In the genomic region with DNA sequence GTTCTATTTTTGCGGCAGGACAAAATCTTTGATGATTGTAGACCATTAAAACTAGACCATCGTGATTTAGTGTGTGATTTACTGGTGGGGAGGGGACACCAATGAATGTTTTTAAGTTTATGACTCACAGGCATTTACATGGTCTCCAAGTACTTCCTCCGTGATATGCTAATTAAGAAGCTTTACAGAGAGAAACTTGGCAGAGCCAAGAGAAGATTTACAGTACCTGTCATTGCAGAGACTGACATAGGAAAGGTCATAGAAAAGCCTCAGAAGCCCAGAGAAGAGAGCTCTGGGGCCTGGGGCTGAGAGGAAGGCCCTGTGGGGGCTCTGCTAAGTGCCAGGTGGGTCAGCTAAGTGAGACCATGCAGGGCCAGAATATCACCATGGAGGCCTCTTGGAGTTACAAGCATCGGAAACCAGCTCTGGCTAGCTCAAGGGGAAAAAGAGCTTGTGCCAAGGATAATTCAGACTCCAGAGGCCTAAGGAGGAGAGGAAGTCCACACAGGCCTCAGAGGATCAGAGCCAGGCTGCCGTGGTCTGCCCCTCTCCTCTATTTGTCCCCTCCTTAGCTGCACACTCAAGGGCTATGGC, we compare ENCODE assay signal across 11 mouse cellular contexts. TPM values are rescaled to one million over a fixed set of nuclear protein-coding genes. Genes with fewer than 3 reads are reported as not detected.
A peak's percentile ranks its signal among the peaks of the same experiment; 100 is the strongest.
DNase-seq lines count a peak whose midpoint lies in the region; ATAC-seq and TF ChIP-seq lines count a peak whose summit lies in the region.
"Had no signal": no experiment of that assay in that cellular context is flagged by ENCODE, and none has a peak within 500 bp of the region (broad histone marks: within the 10 kb centered on the region; RNA-seq: fewer than 3 reads in every experiment).

No protein-coding gene starts in this region.

- H3K4me1 ChIP-seq in heart, postnatal 0 days (ENCODE audit: control insufficient read depth, insufficient read depth) = peaks cover 26% of the 10 kb centered on the region
- peaks cover 15% of the 10 kb centered on the region for H3K4me1 ChIP-seq in heart, embryonic 11.5 days (ENCODE audit: control insufficient read depth, insufficient read depth, low read length)
- no peaks in the 10 kb centered on the region for H3K4me1 ChIP-seq in cerebellum, adult 2 months (ENCODE audit: control insufficient read depth, insufficient read depth, low read length)

- no peaks in the 10 kb centered on the region for H3K36me3 ChIP-seq in heart, postnatal 0 days (replicated peaks; ENCODE audit: control insufficient read depth, insufficient read depth, low read length)
- no peaks in the 10 kb centered on the region for H3K36me3 ChIP-seq in heart, embryonic 11.5 days (ENCODE audit: control insufficient read depth, insufficient read depth, low read length)
- H3K36me3 ChIP-seq: forebrain, embryonic 10.5 days had no signal

- no peak overlapping the region for H3K9ac ChIP-seq in heart, postnatal 0 days (replicated peaks; ENCODE audit: low read depth, low read length)
- no peak overlapping the region for H3K9ac ChIP-seq in heart, embryonic 11.5 days (ENCODE audit: low read depth, low read length)

- ATAC-seq in heart, postnatal 0 days (ENCODE audit: insufficient read depth, low read depth) = 0 out of 2 replicates have a peak, but pooled peaks have one; percentile 27
- ATAC-seq in heart, embryonic 11.5 days (replicated peaks; ENCODE audit: insufficient number of reproducible peaks, low FRiP score, low TSS enrichment) = no peak
- peak; percentile 27; the same call in 1 of the 2 replicates for ATAC-seq in common myeloid progenitor, adult 5-6 weeks (replicated peaks; ENCODE audit: low read depth, poor library complexity, severe bottlenecking)
- ATAC-seq: activated CD4-positive, CD25-positive, alpha-beta regulatory T cell, adult 4 months had no signal

- WGBS in heart, postnatal 0 days = 35% methylated on average over 4 of the region's 5 CpGs
- 73% methylated on average over 5 of the region's 5 CpGs for WGBS in heart, embryonic 11.5 days (ENCODE audit: insufficient replicate concordance)
- 50% methylated on average over 5 of the region's 5 CpGs for WGBS in cerebellum, adult 2 months

- TF ChIP-seq POLR2A in cerebellum, adult 2 months (IDR thresholded peaks at IDR 0.05; ENCODE audit: borderline replicate concordance, insufficient read depth, low read length) = no peak

- TF ChIP-seq CTCF in heart, postnatal 0 days (IDR thresholded peaks at IDR 0.05; ENCODE audit: low read depth) = no peak
- no peak for TF ChIP-seq CTCF in cerebellum, adult 2 months (IDR thresholded peaks at IDR 0.05; ENCODE audit: borderline replicate concordance, insufficient read depth, low read depth, low read length)

- no peaks in the 10 kb centered on the region for H3K9me3 ChIP-seq in heart, postnatal 0 days (replicated peaks; ENCODE audit: control insufficient read depth, low read length)
- H3K9me3 ChIP-seq in heart, embryonic 11.5 days (replicated peaks; ENCODE audit: control insufficient read depth, low read length) = no peaks in the 10 kb centered on the region
- H3K9me3 ChIP-seq: forebrain, embryonic 10.5 days had no signal

- DNase-seq in heart, postnatal 0 days (ENCODE audit: low spot score) = peak; percentile 58
- peak; percentile 72 for DNase-seq in MN1 (ENCODE audit: low spot score)
- peak; percentile 39 to 53 for DNase-seq in kidney, postnatal 4 days
- no peak for DNase-seq in cerebellum, adult 2 months
- no peak for DNase-seq in cerebellum, adult 8-10 months
- DNase-seq: gastrocnemius, postnatal 36 days; right cerebral cortex, postnatal 14 days had no signal

- H3K27me3 ChIP-seq in heart, postnatal 0 days (ENCODE audit: control insufficient read depth, insufficient read depth, low read length) = no peaks in the 10 kb centered on the region
- no peaks in the 10 kb centered on the region for H3K27me3 ChIP-seq in heart, embryonic 11.5 days (ENCODE audit: control insufficient read depth, insufficient read depth, low read length)
- no peaks in the 10 kb centered on the region for H3K27me3 ChIP-seq in cerebellum, adult 2 months (ENCODE audit: control insufficient read depth, insufficient read depth, low read length)

- TF ChIP-seq EP300 in heart, postnatal 0 days (IDR thresholded peaks at IDR 0.05; ENCODE audit: low read depth) = no peak

- no peak overlapping the region for H3K4me3 ChIP-seq in heart, postnatal 0 days (ENCODE audit: low read depth, low read length)
- no peak overlapping the region for H3K4me3 ChIP-seq in heart, embryonic 11.5 days (ENCODE audit: low read depth, low read length)
- no peak overlapping the region for H3K4me3 ChIP-seq in cerebellum, adult 2 months (replicated peaks; ENCODE audit: insufficient read depth, low read depth, low read length)
- H3K4me3 ChIP-seq: forebrain, embryonic 10.5 days had no signal

- no peak overlapping the region for H3K4me2 ChIP-seq in heart, postnatal 0 days (ENCODE audit: low read depth, low read length)
- H3K4me2 ChIP-seq in heart, embryonic 11.5 days = no peak overlapping the region

- H3K27ac ChIP-seq in heart, postnatal 0 days (ENCODE audit: low read depth) = peak overlapping the region; percentile 27; the same call in 1 of the 2 replicates
- H3K27ac ChIP-seq in heart, embryonic 11.5 days (ENCODE audit: low read depth, low read length) = no peak overlapping the region
- no peak overlapping the region for H3K27ac ChIP-seq in cerebellum, adult 2 months (ENCODE audit: insufficient read depth, low read length)
- H3K27ac ChIP-seq: forebrain, embryonic 10.5 days had no signal

RNA-seq across cellular contexts. Expression of gene Mrvi1, which starts 7.1 kb away (rescaled TPM):
- 6.5 and 7.6 TPM in 2 replicates for total RNA-seq in heart, postnatal 0 days (2014; rRNA removed; ENCODE audit: low replicate concordance)
- 3.1 and 3.5 TPM in 2 replicates for polyA plus RNA-seq in heart, postnatal 0 days (2015; fragmentation: Nextera tagmentation; extraction: Ambion mirVana)
- 6.6 and 7.4 TPM in 2 replicates for polyA plus RNA-seq in heart, embryonic 11.5 days (2014; fragmentation: Nextera tagmentation; extraction: Ambion mirVana)
- total RNA-seq in common myeloid progenitor, adult 5-6 weeks (2017) = 3.4 and 7.0 TPM in 2 replicates
- polyA plus RNA-seq in cerebellum, adult 2 months (2012; rRNA removed) = 2.2 and 2.7 TPM in 2 replicates

RNA-seq across cellular contexts. Expression of gene Ctr9, which starts 39.4 kb away (rescaled TPM):
- 11.6 and 17.0 TPM in 2 replicates for total RNA-seq in heart, postnatal 0 days (2014; rRNA removed; ENCODE audit: low replicate concordance)
- polyA plus RNA-seq in heart, postnatal 0 days (2015; fragmentation: Nextera tagmentation; extraction: Ambion mirVana) = 26.2 and 30.4 TPM in 2 replicates
- 46.1 and 53.6 TPM in 2 replicates for polyA plus RNA-seq in heart, embryonic 11.5 days (2014; fragmentation: Nextera tagmentation; extraction: Ambion mirVana)
- 87.3 and 90.9 TPM in 2 replicates for total RNA-seq in common myeloid progenitor, adult 5-6 weeks (2017)
- 33.9 and 36.2 TPM in 2 replicates for polyA plus RNA-seq in cerebellum, adult 2 months (2012; rRNA removed)

Comparison
In these comparisons a context has a peak if more than half of its experiments do, and no peak if none do; other contexts are left out.
1. DNase-seq: peak in heart, postnatal 0 days (single experiment), MN1 (single experiment) and kidney, postnatal 4 days (2 of 2); none in cerebellum, adult 2 months (0 of 2) and cerebellum, adult 8-10 months (single experiment).